Mouse (Mus musculus) kidney, embryonic 16.5 days (tissue): ENCODE measurements around the gene Mei1. TPM values are rescaled to one million over a fixed set of nuclear protein-coding genes. Genes with fewer than 3 reads are reported as not detected.

Experiments used
- ATAC-seq: fragments of 200-750 bp; cut with Nextera tagmentation; 2 replicates; pipeline ENCODE4 v1.8.0; 2017; ENCODE audit warnings: moderate TSS enrichment; ENCODE audit not compliant: low FRiP score, low TSS enrichment
- H3K27ac ChIP-seq: fragments of 300-500 bp; sonication (generic); 2 replicates; pipeline ENCODE4 v1.5.1; 2014; ENCODE audit warnings: low read length
- H3K27me3 ChIP-seq: fragments of 300-500 bp; sonication (generic); 2 replicates; pipeline ENCODE4 v1.6.1; 2014; ENCODE audit warnings: low read length, control low read depth, mixed read lengths; ENCODE audit not compliant: insufficient read depth
- H3K36me3 ChIP-seq: fragments of 300-500 bp; sonication (generic); 2 replicates; pipeline ENCODE4 v1.6.1; 2014; ENCODE audit warnings: low read length, control low read depth, mixed read lengths; ENCODE audit not compliant: insufficient read depth
- H3K4me1 ChIP-seq: fragments of 300-500 bp; sonication (generic); 2 replicates; pipeline ENCODE4 v1.6.1; 2014; ENCODE audit warnings: low read length, control low read depth, mixed read lengths; ENCODE audit not compliant: insufficient read depth
- H3K4me2 ChIP-seq: fragments of 300-500 bp; sonication (generic); replicated peaks from 2 replicates; pipeline ENCODE4 v1.6.1; 2014; ENCODE audit warnings: low read depth, low read length
- H3K4me3 ChIP-seq: fragments of 300-500 bp; sonication (generic); 2 replicates; pipeline ENCODE4 v1.5.1; 2014; ENCODE audit warnings: mild to moderate bottlenecking, low read length
- H3K9ac ChIP-seq: fragments of 300-500 bp; sonication (generic); replicated peaks from 2 replicates; pipeline ENCODE4 v1.6.1; 2014; ENCODE audit warnings: low read length
- H3K9me3 ChIP-seq: fragments of 300-500 bp; sonication (generic); 2 replicates; pipeline ENCODE4 v1.6.1; 2016; ENCODE audit warnings: low read length, control low read depth
- WGBS: fragments of 180-500 bp; shearing (Covaris S2); extraction: QIAGEN DNeasy Blood & Tissue Kit; methylation state at CpG from one replicate; pipeline ENCODE4 v1.1.7; 2014; 5-methylcytosine and 5-hydroxymethylcytosine counted together
- polyA plus RNA-seq: library from polyadenylated mRNA; unstranded; fragments of >200 nt; fragmentation: Nextera tagmentation; extraction: Ambion mirVana; gene quantifications from 2 replicates; pipeline ENCODE4 v1.2.1, GENCODE M21; 2015

Gene Mei1
- polyA plus RNA-seq, 1 experiment from 2014 or later: not detected

GRCm38 (mm10) chr15:82128398-82128797 lies 58.6 kb downstream of the Mei1 start:
- Histone ChIP-seq H3K27ac (peak overlapping the region; percentile 70), H3K36me3 (no peaks in the 10 kb centered on the region), H3K4me1 (peaks cover 8% of the 10 kb centered on the region), H3K4me3 (peak overlapping the region; percentile 85), H3K9ac (peak overlapping the region; percentile 81), H3K9me3 (no peaks in the 10 kb centered on the region), H3K4me2 (peak overlapping the region; percentile 94), H3K27me3 (no peaks in the 10 kb centered on the region)
- 1% methylated on average over 5 of the region's 5 CpGs for WGBS
- ATAC-seq: peak; percentile 1; the same call in 1 of the 2 replicates

- no peak overlapping the region for H3K4me2 ChIP-seq
- no peak overlapping the region for H3K4me3 ChIP-seq
- WGBS: 79% methylated on average over 7 of the region's 7 CpGs
- H3K27ac ChIP-seq: no peak overlapping the region
- peaks cover 8% of the 10 kb centered on the region for H3K4me1 ChIP-seq
- no peaks in the 10 kb centered on the region for H3K36me3 ChIP-seq
- ATAC-seq: no peak
- no peaks in the 10 kb centered on the region for H3K9me3 ChIP-seq
- H3K27me3 ChIP-seq: no peaks in the 10 kb centered on the region
- no peak overlapping the region for H3K9ac ChIP-seq
Measured at GRCm38 (mm10) chr15:82130599-82130998, 60.8 kb downstream of the Mei1 start.

GRCm38 (mm10) chr15:82135372-82135771 lies 65.6 kb downstream of the Mei1 start:
- H3K4me1 ChIP-seq: no peaks in the 10 kb centered on the region
- no peak overlapping the region for H3K4me2 ChIP-seq
- no peak overlapping the region for H3K4me3 ChIP-seq
- no peaks in the 10 kb centered on the region for H3K36me3 ChIP-seq
- H3K27ac ChIP-seq: no peak overlapping the region
- WGBS: 82% methylated on average over 4 of the region's 4 CpGs
- ATAC-seq: no peak
- H3K9me3 ChIP-seq: no peaks in the 10 kb centered on the region
- H3K27me3 ChIP-seq: no peaks in the 10 kb centered on the region
- H3K9ac ChIP-seq: no peak overlapping the region

- Histone ChIP-seq H3K4me2 (no peak overlapping the region), H3K36me3 (peaks cover 7% of the 10 kb centered on the region), H3K9me3 (no peaks in the 10 kb centered on the region), H3K4me3 (no peak overlapping the region), H3K4me1 (no peaks in the 10 kb centered on the region), H3K27ac (no peak overlapping the region), H3K27me3 (no peaks in the 10 kb centered on the region), H3K9ac (no peak overlapping the region)
- 50% methylated on average over 4 of the region's 4 CpGs for WGBS
- ATAC-seq: peak; percentile 46; the same call in 1 of the 2 replicates
Measured at GRCm38 (mm10) chr15:82138565-82138964, 68.8 kb downstream of the Mei1 start.

GRCm38 (mm10) chr15:82139196-82139595 lies 69.4 kb downstream of the Mei1 start:
- Histone ChIP-seq H3K9me3 (no peaks in the 10 kb centered on the region), H3K9ac (no peak overlapping the region), H3K27me3 (no peaks in the 10 kb centered on the region), H3K4me1 (no peaks in the 10 kb centered on the region), H3K36me3 (peaks cover 7% of the 10 kb centered on the region), H3K4me2 (no peak overlapping the region), H3K27ac (no peak overlapping the region), H3K4me3 (no peak overlapping the region)
- ATAC-seq: peak; percentile 73; the same call in 1 of the 2 replicates
- 89% methylated on average over 8 of the region's 8 CpGs for WGBS

- no peak for ATAC-seq
- Histone ChIP-seq H3K27ac (no peak overlapping the region), H3K4me1 (peaks cover 1% of the 10 kb centered on the region), H3K9ac (no peak overlapping the region), H3K36me3 (peaks cover 7% of the 10 kb centered on the region), H3K27me3 (no peaks in the 10 kb centered on the region), H3K4me2 (no peak overlapping the region), H3K9me3 (no peaks in the 10 kb centered on the region), H3K4me3 (no peak overlapping the region)
- WGBS: 83% methylated on average over 3 of the region's 3 CpGs
Measured at GRCm38 (mm10) chr15:82140355-82140754, 70.6 kb downstream of the Mei1 start.

- ATAC-seq: no peak
Measured at GRCm38 (mm10) chr15:82144157-82144556, 74.4 kb downstream of the Mei1 start.

GRCm38 (mm10) chr15:82145408-82145807 lies 75.6 kb downstream of the Mei1 start:
- Histone ChIP-seq H3K4me1 (peaks cover 29% of the 10 kb centered on the region), H3K27ac (peak overlapping the region; percentile 94), H3K4me3 (no peak overlapping the region), H3K36me3 (peaks cover 7% of the 10 kb centered on the region), H3K4me2 (no peak overlapping the region), H3K9me3 (no peaks in the 10 kb centered on the region), H3K9ac (no peak overlapping the region), H3K27me3 (no peaks in the 10 kb centered on the region)
- WGBS: 56% methylated on average over 2 of the region's 2 CpGs
- no peak for ATAC-seq

More at GRCm38 (mm10) chr15:82144157-82144556, 74.4 kb downstream of the Mei1 start:
- peaks cover 7% of the 10 kb centered on the region for H3K36me3 ChIP-seq
- H3K27me3 ChIP-seq: no peaks in the 10 kb centered on the region
- H3K9me3 ChIP-seq: no peaks in the 10 kb centered on the region
- H3K4me2 ChIP-seq: no peak overlapping the region
- H3K9ac ChIP-seq: no peak overlapping the region
- WGBS: 89% methylated on average over 5 of the region's 5 CpGs
- no peak overlapping the region for H3K27ac ChIP-seq
- peaks cover 23% of the 10 kb centered on the region for H3K4me1 ChIP-seq
- H3K4me3 ChIP-seq: no peak overlapping the region

GRCm38 (mm10) chr15:82145851-82146769 lies 76.3 kb downstream of the Mei1 start:
- H3K27ac ChIP-seq: peak overlapping the region; percentile 94
- H3K4me2 ChIP-seq: peak overlapping the region; percentile 81
- peak overlapping the region; percentile 53 for H3K9ac ChIP-seq
- WGBS: 11% methylated on average over 11 of the region's 11 CpGs
- H3K4me3 ChIP-seq: peak overlapping the region; percentile 80
- H3K36me3 ChIP-seq: peaks cover 3% of the 10 kb centered on the region
- peaks cover 29% of the 10 kb centered on the region for H3K4me1 ChIP-seq
- H3K9me3 ChIP-seq: no peaks in the 10 kb centered on the region
- no peak for ATAC-seq
- no peaks in the 10 kb centered on the region for H3K27me3 ChIP-seq
